Mouse (Mus musculus): ENCODE data around the gene Myh14.

DNA sequence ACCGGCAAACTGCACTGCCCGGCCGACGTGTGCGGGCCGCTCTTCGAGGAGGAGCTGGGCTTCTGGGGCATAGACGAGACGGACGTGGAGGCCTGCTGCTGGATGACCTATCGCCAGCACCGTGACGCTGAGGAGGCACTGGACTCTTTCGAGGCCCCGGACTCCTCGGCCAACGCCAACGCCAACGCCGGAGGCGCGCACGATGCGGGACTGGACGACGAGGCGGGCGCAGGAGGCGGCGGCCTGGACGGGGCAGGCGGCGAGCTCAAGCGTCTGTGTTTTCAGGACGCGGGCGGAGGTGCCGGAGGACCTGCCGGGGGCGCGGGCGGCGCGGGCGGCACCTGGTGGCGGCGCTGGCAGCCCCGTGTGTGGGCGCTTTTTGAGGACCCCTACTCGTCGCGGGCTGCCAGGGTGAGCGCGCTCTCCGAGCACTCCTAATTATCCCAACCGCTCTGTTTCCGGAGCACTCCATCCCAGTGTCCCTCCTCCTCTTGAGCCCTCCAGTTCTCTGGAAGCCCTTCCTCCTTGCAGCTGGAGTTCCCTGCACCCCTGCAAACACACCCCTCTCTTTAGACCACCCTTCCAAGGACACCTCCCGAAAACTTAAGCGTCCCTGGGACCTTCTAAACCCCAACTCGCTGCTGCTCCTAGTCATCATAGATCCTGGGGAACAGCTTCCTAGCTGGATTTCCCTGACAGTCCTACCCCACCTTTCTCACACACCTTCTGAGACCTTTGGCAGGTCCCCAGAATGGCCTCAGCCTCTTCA is 79.1 kb downstream of the Myh14 start:
- TF ChIP-seq POLR2A (IDR thresholded peaks at IDR 0.05; ENCODE audit: control insufficient read depth in 1 of 2, insufficient read depth in 1 of 2, low read depth in 1 of 2, low read length in 2 of 2, poor library complexity in 1 of 2) = no peak
- TF ChIP-seq ZC3H11A (IDR thresholded peaks at IDR 0.05; ENCODE audit: low read depth, low read length) = no peak
- TF ChIP-seq RAD21 (IDR thresholded peaks at IDR 0.05; ENCODE audit: low read depth, low read length) = no peak
- TF ChIP-seq E2F4 (IDR thresholded peaks at IDR 0.05; ENCODE audit: borderline replicate concordance, low read depth, low read length) = no peak
- no peak for TF ChIP-seq USF2 (IDR thresholded peaks at IDR 0.05; ENCODE audit: borderline replicate concordance in 1 of 2, insufficient read depth in 1 of 2, low read depth in 1 of 2, low read length in 2 of 2)
- TF ChIP-seq CTCF (IDR thresholded peaks at IDR 0.05 in 2 of 3, conservative IDR thresholded peaks at IDR 0.05 in 1 of 3; ENCODE audit: control insufficient read depth in 1 of 3, insufficient read depth in 1 of 3, low read depth in 2 of 3, low read length in 3 of 3, poor library complexity in 1 of 3, severe bottlenecking in 1 of 3) = no peak
- TF ChIP-seq NRF1 (IDR thresholded peaks at IDR 0.05; ENCODE audit: insufficient read depth, low read depth, low read length, poor library complexity, severe bottlenecking) = no peak
- TF ChIP-seq EP300 (IDR thresholded peaks at IDR 0.05; ENCODE audit: low read depth in 1 of 2, low read length in 2 of 2) = no peak

All from MEL (cell line).